Mouse (Mus musculus) MEL (cell line): ENCODE measurements around the gene Dgkh.

ENCODE experiments used
- CTCF ChIP-seq, 3 experiments: IDR thresholded peaks in 2 of 3; conservative IDR thresholded peaks in 1 of 3; 2 replicates each; pipeline ENCODE4 v1.5.1; 2011 to 2012; ENCODE audit warnings: low read length in 3 of 3, low read depth in 2 of 3, mild to moderate bottlenecking in 2 of 3, improper control_type of control experiment in 1 of 3, inconsistent platforms in 1 of 3, mixed read lengths in 1 of 3, moderate library complexity in 1 of 3; ENCODE audit not compliant: control insufficient read depth in 1 of 3, insufficient read depth in 1 of 3, poor library complexity in 1 of 3, severe bottlenecking in 1 of 3
- E2F4 ChIP-seq: IDR thresholded peaks from 2 replicates; pipeline ENCODE4 v1.6.1; 2011; ENCODE audit warnings: low read depth, low read length, improper control_type of control experiment, borderline replicate concordance
- MAX ChIP-seq: IDR thresholded peaks from 2 replicates; pipeline ENCODE4 v1.6.1; 2011; ENCODE audit warnings: low read length, improper control_type of control experiment
- MEF2A ChIP-seq: IDR thresholded peaks from 2 replicates; pipeline ENCODE4 v1.6.1; 2014; ENCODE audit warnings: low read depth, mild to moderate bottlenecking, inconsistent platforms, low read length, improper control_type of control experiment; ENCODE audit not compliant: poor library complexity, insufficient replicate concordance, severe bottlenecking; ENCODE audit errors: extremely low read depth
- NRF1 ChIP-seq: IDR thresholded peaks from 2 replicates; pipeline ENCODE4 v1.6.1; 2014; ENCODE audit warnings: low read depth, mild to moderate bottlenecking, inconsistent platforms, low read length, improper control_type of control experiment, moderate library complexity; ENCODE audit not compliant: poor library complexity, insufficient read depth, severe bottlenecking
- POLR2A ChIP-seq, 2 experiments: IDR thresholded peaks; 2 replicates each; pipeline ENCODE4 v1.6.1; 2011 to 2012; ENCODE audit warnings: low read length in 2 of 2, mild to moderate bottlenecking in 2 of 2, control low read depth in 1 of 2, improper control_type of control experiment in 1 of 2, low read depth in 1 of 2, moderate library complexity in 1 of 2; ENCODE audit not compliant: control insufficient read depth in 1 of 2, insufficient read depth in 1 of 2, poor library complexity in 1 of 2
- POLR2AphosphoS2 ChIP-seq: IDR thresholded peaks from 2 replicates; pipeline ENCODE4 v1.6.1; 2011; ENCODE audit warnings: low read length, improper control_type of control experiment
- TAL1 ChIP-seq: IDR thresholded peaks from 2 replicates; pipeline ENCODE4 v1.6.1; 2012; ENCODE audit warnings: mild to moderate bottlenecking, inconsistent platforms, low read length, moderate library complexity, mixed read lengths
- USF2 ChIP-seq, 2 experiments: IDR thresholded peaks; 2 replicates each; pipeline ENCODE4 v1.6.1; 2011 to 2012; ENCODE audit warnings: improper control_type of control experiment in 2 of 2, low read length in 2 of 2, borderline replicate concordance in 1 of 2, inconsistent platforms in 1 of 2, low read depth in 1 of 2, mild to moderate bottlenecking in 1 of 2; ENCODE audit not compliant: insufficient read depth in 1 of 2
- ZMIZ1 ChIP-seq: IDR thresholded peaks from 2 replicates; pipeline ENCODE4 v1.6.1; 2012; ENCODE audit warnings: low read depth, mild to moderate bottlenecking, inconsistent platforms, low read length, improper control_type of control experiment, moderate library complexity

DNA sequence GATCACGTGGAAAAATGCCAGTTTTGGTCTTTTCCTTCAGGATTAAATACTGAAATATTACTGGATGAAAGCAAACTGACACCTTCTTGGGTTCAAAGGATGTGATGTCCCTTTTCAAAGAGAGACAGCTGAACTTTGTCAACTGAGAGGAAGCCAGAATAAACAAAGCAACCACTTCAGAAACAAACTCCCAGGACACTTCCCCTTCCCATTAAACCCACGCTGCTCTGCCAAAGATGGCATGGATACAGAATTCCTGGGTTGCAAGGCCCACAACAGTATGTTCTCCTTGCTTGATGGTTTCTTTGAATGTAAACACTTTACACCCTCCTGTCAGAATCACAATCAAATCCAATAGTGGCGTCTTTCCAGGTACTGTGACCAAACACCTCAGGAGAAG is 87.0 kb downstream of the Dgkh start:
- TF ChIP-seq USF2 (IDR thresholded peaks at IDR 0.05; ENCODE audit: borderline replicate concordance in 1 of 2, insufficient read depth in 1 of 2, low read depth in 1 of 2, low read length in 2 of 2) (no peak), POLR2AphosphoS2 (no peak), POLR2A (IDR thresholded peaks at IDR 0.05; ENCODE audit: control insufficient read depth in 1 of 2, insufficient read depth in 1 of 2, low read depth in 1 of 2, low read length in 2 of 2, poor library complexity in 1 of 2) (no peak), ZMIZ1 (no peak), CTCF (IDR thresholded peaks at IDR 0.05 in 2 of 3, conservative IDR thresholded peaks at IDR 0.05 in 1 of 3; ENCODE audit: control insufficient read depth in 1 of 3, insufficient read depth in 1 of 3, low read depth in 2 of 3, low read length in 3 of 3, poor library complexity in 1 of 3, severe bottlenecking in 1 of 3) (no peak), MEF2A (no peak), TAL1 (no peak), E2F4 (no peak), NRF1 (no peak), MAX (no peak)
